Mouse (Mus musculus) lung, adult 2 months (tissue): ENCODE measurements at regions not wholly inside any gene's neighbourhood (a gene's known extent, or its start where the extent isn't known, plus 50 kb on each side); places are given as distances from the start of the nearest gene placed in this dataset.

Experiments
- DNase-seq: peaks from one replicate; pipeline ENCODE4 v3.0.0; 2022
- H3K4me1 ChIP-seq: fragments of 200-500 bp; 2 replicates; pipeline ENCODE4 v1.6.1; 2011; ENCODE audit warnings: low read length; ENCODE audit not compliant: control insufficient read depth, insufficient read depth
- H3K4me3 ChIP-seq: fragments of 200-500 bp; replicated peaks from 2 replicates; pipeline ENCODE3; 2011; ENCODE audit warnings: low read depth, mild to moderate bottlenecking, control low read depth, low read length; ENCODE audit errors: extremely low read depth
- CTCF ChIP-seq: fragments of 200-500 bp; IDR thresholded peaks from 2 replicates; pipeline ENCODE4 v1.5.1; 2011; ENCODE audit warnings: mild to moderate bottlenecking, low read length, control low read depth; ENCODE audit not compliant: insufficient read depth
- POLR2A ChIP-seq: fragments of 200-500 bp; IDR thresholded peaks from 2 replicates; pipeline ENCODE4 v1.6.1; 2011; ENCODE audit warnings: low read depth, mild to moderate bottlenecking, control low read depth, low read length, borderline replicate concordance; ENCODE audit errors: extremely low read depth
- WGBS: fragments of 180-500 bp; shearing (Covaris S2); methylation state at CpG from one replicate; pipeline ENCODE4 v1.1.7; 2018; 5-methylcytosine and 5-hydroxymethylcytosine counted together

- no peaks in the 10 kb centered on the region for H3K4me1 ChIP-seq
- H3K4me3 ChIP-seq, result no peak overlapping the region
- no peak for DNase-seq
- TF ChIP-seq CTCF, result no peak
- TF ChIP-seq POLR2A, result no peak
- 74% methylated on average over 5 of the region's 5 CpGs for WGBS
Measured at GRCm38 (mm10) chr5:132644646-132645172, 101.6 kb upstream of the Auts2 start.

- DNase-seq, result no peak
- TF ChIP-seq POLR2A (no peak), CTCF (no peak)
- 69% methylated on average over 3 of the region's 3 CpGs for WGBS
- Histone ChIP-seq H3K4me3 (no peak overlapping the region), H3K4me1 (no peaks in the 10 kb centered on the region)
Measured at GRCm38 (mm10) chr5:132643270-132643669, 100.1 kb upstream of the Auts2 start.

GRCm38 (mm10) chr5:132633198-132633884, 90.2 kb upstream of the Auts2 start:
- WGBS, result 29% methylated on average over 5 of the region's 5 CpGs
- Histone ChIP-seq H3K4me1 (no peaks in the 10 kb centered on the region), H3K4me3 (no peak overlapping the region)
- no peak for TF ChIP-seq POLR2A
- no peak for TF ChIP-seq CTCF
- no peak for DNase-seq

- no peak for DNase-seq
- TF ChIP-seq CTCF (no peak), POLR2A (no peak)
- no peaks in the 10 kb centered on the region for H3K4me1 ChIP-seq
- no peak overlapping the region for H3K4me3 ChIP-seq
- 75% methylated on average over 7 of the region's 7 CpGs for WGBS
Measured at GRCm38 (mm10) chr5:132621751-132622150, 78.6 kb upstream of the Auts2 start.

GRCm38 (mm10) chr5:132617241-132617640, 74.1 kb upstream of the Auts2 start:
- no peaks in the 10 kb centered on the region for H3K4me1 ChIP-seq
- no peak for DNase-seq
- TF ChIP-seq POLR2A, result no peak
- no peak for TF ChIP-seq CTCF
- H3K4me3 ChIP-seq, result no peak overlapping the region
- 72% methylated on average over 3 of the region's 3 CpGs for WGBS

- Histone ChIP-seq H3K4me1 (no peaks in the 10 kb centered on the region), H3K4me3 (no peak overlapping the region)
- no peak for DNase-seq
- WGBS, result 55% methylated on average over 4 of the region's 4 CpGs
- TF ChIP-seq POLR2A (no peak), CTCF (no peak)
Measured at GRCm38 (mm10) chr5:132609251-132609650, 66.1 kb upstream of the Auts2 start.

- Histone ChIP-seq H3K4me1 (no peaks in the 10 kb centered on the region), H3K4me3 (no peak overlapping the region)
- WGBS, result 65% methylated on average over 6 of the region's 6 CpGs
- TF ChIP-seq POLR2A (no peak), CTCF (no peak)
- no peak for DNase-seq
Measured at GRCm38 (mm10) chr5:132606216-132606615, 63.1 kb upstream of the Auts2 start.

GRCm38 (mm10) chr5:132594796-132595195, 51.7 kb upstream of the Auts2 start:
- no peak for TF ChIP-seq CTCF
- no peak for TF ChIP-seq POLR2A
- 55% methylated on average over 6 of the region's 6 CpGs for WGBS
- no peak for DNase-seq
- no peaks in the 10 kb centered on the region for H3K4me1 ChIP-seq
- no peak overlapping the region for H3K4me3 ChIP-seq
